Mouse (Mus musculus): ENCODE measurements around the gene Gm31371.
A peak's percentile ranks its signal among the peaks of the same experiment; 100 is the strongest.
"Not testable (repeated sequence)": the region's sequence is repeated elsewhere in the genome, so short reads cannot be mapped to it uniquely, and the experiment has no call there.

Gene Gm31371

DNA sequence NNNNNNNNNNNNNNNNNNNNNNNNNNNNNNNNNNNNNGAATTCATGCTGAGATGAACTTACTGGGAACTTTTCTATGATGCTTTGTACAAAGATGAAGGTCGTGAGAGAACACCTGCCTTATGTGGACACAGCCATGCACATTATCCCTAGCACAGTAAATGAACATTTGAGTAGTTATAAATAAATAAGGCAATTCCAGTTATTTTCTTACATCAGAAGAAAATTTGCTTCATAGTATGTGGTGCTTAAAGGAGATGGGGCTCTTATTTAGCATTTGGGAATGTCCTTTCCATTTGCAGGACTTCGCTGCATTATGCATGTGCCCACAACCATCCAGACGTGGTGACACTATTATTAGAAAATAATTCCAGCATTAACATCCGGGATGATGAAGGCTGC lies at the start of gene Gm31371:
TSS of gene Gm31371 (plus strand) at position 301 of the 400 bp plus-strand sequence.
- DNase-seq, result not testable (repeated sequence)

DNA sequence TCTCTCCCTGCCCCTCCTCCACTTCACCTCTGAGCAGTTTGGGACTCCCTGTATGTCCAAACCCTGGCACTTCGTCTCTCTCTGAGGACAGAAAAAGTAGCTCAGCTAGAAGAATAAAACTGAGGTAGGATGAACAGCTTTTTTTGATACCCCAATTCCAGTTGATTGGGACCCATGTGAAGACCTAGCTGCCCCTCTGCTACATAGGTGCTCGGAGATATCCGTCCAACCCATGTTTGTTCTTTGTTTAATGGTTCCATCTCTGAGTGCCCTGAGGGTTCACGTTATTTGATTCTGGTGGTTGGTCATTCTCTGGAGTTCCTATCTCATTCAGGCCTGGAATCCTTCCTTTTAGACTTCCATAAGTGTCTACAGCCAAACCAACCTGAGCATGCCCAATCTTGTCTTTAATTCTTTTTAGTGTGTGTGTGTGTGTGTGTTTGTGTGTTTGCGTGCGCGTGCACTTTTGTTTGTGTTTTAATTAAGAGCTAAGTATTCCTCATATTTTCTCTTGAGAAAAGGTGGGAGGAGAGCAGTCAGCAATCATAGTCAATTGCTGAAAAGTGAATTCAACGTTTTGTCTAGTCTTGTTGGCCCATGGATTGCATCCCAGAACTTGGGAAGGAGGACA lies 3.3 kb downstream of the Gm31371 start:
- DNase-seq, result not testable (repeated sequence)

DNA sequence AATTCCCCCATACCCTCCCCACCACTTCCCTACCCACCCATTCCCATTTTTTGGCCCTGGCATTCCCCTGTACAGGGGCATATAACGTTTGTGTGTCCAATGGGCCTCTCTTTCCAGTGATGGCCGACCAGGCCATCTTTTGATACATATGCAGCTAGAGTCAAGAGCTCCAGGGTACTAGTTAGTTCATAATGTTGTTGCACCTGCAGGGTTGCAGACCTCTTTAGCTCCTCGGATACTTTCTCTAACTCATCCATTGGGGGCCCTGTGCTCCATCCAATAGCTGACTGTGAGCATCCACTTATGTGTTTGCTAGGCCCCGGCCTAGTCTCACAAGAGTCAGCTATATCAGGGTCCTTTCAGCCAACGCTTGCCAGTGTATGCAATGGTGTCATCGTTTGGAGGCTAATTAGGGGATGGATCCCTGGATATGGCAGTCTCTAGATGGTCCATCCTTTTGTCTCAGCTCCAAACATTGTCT lies 5.7 kb downstream of the Gm31371 start:
- DNase-seq, result not testable (repeated sequence)

DNA sequence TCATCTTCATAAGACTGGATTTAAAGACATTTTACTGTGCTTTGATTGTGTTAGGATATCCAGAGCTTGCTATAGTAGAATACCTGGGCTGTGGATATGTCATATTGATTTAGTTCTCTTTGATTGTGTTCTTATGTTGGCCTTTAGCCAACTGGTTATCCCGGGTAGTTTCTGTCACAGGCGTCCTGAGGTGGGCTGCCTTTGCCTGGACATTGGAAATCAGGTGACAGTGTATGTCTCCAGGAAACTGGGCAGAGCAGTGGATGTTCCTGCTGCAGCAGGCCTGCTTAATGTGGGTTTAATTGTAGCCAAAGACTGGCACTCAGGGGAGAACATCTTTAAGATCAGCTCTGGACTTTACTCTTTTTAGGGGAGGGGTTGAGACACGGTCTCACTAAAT lies 15.9 kb downstream of the Gm31371 start:
- DNase-seq, result not testable (repeated sequence)

DNA sequence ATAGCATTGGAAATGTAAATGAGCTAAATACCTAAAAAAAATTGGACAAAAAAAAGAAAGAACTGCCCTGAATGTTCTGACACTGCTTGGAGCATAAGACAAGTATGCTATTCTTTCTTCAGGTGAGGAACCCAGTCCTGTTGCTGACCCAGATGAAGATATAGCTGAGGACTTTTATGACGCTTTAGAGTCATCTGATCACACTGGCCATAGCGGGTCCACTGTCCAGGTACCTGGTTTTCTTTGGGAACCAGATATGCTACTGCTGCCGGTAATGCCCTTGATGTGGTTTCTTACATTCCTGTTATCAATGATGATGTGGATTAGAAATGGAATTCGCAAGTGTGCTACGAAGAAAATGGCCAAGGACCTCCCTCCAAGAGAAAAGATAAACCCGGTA lies 31.1 kb downstream of the Gm31371 start:
- peak; percentile 4 for DNase-seq

DNA sequence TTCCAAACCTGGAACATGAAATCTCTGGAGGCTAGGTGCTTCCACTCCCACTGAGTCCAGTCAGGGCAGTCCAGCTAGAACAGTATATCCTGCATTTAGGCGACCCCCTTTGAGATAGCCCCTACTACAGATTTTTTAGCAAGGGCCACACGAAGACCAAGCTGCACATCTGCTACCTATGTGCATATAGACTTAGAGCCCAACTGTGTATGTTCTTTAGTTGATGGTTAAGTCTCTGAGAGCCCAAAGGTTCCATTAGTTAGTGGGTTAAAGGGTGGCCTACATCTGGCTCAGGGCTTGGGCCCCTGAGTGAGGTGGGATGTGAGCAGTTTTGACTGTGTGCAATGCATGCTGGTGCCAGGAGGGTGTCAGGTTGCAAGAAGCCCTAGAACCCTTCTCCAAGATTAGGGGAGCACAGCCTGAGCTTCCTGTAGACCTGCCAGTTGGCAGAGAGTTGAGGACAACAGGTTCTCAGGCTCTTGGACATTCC lies 32.4 kb downstream of the Gm31371 start:
- peak; percentile 6 for DNase-seq

DNA sequence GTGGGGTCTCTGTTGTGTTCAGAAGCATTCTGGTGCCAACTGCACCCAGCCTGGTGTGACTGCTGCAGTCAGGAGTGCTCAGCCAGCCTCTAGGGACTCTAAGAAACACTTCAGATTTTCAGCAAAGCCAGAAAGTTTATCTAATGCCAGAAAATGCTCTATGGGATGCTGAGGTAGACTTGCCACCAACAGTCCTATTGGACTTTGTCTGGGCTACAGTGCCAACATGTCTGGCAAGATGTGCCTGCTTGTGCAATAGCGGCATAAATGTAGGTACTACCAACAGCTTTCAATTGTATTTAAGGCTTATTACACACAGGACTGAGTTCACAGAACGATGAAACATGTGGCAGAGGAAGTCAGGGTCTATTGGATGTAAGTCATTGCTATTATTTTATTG lies 57.7 kb downstream of the Gm31371 start:
- no peak for DNase-seq

DNA sequence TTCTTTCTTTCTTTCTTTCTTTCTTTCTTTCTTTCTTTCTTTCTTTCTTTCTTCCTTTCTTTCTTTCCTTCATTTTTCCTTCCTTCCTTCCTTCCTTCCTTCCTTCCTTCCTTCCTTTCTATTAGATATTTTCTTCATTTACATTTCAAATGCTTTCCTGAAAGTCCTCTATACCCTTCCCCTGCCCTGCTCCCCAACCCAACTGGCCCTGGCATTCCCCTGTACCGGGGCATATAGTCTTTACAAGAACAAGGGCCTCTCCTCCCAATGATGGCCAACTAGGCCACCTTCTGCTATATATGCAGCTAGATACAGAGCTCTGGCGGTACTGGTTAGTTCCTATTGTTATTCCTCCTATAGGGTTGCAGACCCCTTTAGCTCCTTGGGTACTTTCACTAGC lies 60.6 kb downstream of the Gm31371 start:
- peak; percentile 8 for DNase-seq

DNA sequence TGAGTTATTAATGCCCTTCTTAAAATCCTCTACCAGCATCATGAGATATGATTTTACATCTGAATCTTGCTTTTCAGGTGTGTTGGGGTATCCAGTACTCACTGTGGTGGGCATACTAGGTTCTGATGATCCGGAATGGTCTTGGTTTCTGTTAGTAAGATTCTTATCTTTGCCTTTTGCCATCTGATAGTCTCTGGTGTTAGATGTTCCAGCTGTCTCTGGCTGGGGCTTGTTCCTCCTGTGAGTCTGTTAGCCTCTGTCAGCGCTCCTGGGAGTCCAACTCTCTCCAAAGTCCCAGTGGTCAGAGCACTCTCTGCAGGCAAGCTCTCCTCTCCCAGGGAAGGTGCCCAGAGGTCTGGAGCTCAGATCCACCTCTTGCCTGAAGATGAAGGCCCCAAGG lies 65.0 kb downstream of the Gm31371 start:
- peak; percentile 13 for DNase-seq

DNA sequence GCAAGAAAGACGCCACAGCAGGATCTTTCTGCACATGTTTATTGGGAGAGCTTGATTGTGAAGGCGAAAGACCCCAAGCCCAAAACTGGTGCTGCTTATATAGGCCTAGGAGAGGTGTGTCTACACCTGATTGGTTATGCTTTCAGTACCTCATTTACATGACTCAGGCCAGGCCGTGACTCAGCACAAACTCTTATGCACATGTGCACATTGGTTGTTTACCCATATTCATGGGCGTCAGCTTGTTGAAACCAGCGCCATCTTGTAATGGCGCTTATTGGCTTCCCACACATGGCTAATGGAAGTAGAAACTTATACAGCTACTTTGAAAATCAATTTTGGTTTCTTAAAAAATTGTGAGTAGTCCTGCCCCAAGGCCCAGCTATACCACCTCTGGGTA lies 72.0 kb downstream of the Gm31371 start:
- DNase-seq, result not testable (repeated sequence)
